Mouse (Mus musculus) right cerebral cortex, postnatal 14 days (tissue): ENCODE measurements around the gene Cryga.
"Not testable (repeated sequence)": the region's sequence is repeated elsewhere in the genome, so short reads cannot be mapped to it uniquely, and the experiment has no call there.

Source experiments
- DNase-seq: peaks from one replicate; pipeline ENCODE4 v3.0.0; 2022

Gene Cryga

DNA sequence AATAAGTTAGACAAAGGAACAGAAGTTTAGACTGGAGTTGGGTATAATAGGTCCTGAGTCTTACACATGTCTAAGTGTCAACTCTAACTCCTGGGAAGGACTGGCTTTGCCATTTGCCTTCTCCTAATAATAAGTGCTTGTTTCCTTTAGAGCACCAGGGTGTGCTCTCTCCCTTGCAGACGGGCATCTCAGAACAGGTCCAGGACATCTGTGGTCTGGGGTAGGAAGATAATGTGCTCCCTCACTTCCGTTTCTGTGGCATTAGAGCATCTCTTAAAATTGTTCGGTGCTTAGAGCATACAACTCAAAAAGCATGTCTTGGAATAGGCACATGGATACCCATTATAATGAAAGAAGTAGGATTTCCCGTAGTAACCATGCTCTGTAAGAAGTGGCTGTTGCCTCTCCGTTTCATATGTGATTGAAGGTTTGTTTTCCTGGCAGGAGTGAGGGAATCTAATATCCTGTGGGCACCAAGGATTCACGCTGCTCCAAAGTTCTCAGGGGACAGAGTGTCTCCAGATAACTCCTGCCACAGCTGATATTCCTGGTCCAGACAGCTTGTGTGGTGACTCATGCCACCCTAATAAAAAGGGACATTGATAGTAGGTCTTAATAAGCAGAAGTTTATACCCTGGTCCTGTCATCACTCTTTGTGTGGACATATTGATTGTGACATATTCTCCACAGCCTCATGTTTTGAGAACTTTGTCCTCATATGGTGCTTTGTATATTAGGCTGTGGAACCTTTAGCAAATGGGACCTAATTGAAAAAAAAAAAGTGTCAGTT, 14.4 kb downstream of the Cryga start:
- no peak for DNase-seq

DNA sequence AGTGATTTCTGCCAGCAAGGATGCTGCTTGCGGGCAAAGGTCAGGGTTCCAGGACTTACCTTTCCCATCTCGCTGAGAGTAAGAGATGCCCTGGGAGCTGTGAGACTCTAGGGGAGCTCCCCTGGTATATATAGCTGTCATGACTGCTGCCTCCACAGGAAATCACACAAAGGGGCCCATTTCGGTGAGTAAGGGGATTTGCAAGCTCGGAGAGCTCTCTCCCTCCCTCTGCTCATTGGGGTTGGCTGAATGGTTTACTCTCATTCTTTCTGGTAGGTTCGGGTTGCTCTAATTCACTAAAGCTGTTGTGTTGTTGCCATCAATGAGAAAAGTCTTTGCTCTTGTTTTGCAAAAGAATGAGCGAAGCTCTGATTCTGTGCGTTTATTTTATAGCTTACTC, 21.0 kb downstream of the Cryga start, which contains the start of gene Crygb:
Gene Crygb (minus strand): TSS at position 101 of the 400 bp plus-strand sequence.
- DNase-seq = no peak

DNA sequence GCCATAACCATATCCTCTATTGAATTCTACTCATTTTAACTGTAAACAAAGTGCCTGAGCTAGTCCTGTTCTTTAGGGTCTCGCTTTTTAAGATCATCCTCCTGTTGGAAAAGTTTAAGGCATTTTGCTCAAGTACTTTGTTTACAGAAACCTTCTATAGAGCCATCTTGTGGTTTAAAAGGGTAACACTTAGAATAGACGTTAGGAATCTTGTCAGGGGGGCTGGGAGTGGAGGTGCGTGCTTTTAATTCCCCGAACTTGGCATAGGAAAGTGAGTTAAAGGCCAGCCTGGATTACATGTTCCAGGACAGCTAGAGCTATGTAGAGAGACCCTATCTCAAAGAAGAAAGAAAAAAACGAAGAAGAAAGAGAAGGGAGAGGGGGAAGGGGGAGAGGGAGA, 27.6 kb downstream of the Cryga start:
- DNase-seq = no peak

DNA sequence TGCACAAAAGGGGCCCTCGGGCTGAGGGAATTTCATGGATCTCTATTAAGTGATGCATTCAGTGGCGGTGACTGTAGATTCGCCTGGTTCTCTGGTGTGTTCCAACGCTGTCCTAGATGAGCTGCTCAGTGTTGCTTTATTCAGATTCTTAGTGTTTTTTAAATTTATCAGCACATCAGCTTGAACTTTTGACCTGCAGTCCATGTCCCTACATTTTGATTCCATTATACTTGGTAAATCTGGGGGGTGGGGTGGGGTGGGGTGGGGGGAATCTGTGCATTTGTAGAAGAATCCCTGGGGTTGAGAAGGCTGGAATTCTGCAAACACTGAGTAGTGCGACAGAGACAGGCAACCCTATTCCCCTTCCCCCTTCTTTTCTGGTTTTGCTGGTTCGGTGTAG, 29.6 kb downstream of the Cryga start, which contains the start of gene Crygc:
Gene Crygc (minus strand): TSS at position 101 of the 400 bp plus-strand sequence.
- no peak for DNase-seq

DNA sequence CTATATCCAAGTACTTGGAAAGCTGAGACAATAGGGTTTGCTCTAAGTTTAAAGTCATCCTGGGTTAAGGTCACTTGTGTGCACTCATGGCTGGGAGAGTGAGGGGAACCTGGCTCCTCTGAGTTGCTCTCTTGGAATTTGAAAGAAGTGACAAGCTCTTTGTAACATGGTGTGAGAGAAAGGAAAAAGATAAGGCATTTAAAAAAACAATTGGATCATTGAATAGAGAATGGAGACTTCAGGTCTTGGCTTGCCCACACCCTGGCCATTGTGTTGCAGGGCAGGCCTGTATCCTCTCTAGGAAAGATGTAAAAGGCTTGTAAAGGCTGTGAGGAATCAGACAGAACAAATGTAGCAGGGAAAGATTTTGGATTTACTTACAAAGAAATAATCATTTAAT, 35.3 kb downstream of the Cryga start:
- no peak for DNase-seq

DNA sequence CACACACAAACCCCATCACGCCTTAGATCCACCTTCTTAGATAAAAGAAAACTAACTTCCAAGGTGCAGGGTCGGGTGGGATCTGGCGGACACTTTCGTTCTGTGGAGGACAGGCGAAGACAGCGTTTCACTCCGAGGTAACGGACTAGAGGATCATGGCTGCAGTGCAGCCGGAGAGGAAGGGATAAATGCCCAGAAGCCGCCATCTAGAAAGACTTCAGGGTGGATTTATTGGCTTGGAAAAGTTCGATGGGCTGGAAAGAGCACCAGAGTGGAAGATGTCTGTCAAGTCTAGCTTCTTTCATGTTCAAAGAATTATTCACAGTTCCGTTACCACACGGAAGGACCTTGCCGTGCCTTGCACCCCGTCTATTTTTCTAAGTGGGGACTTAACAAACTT, 39.0 kb downstream of the Cryga start:
- no peak for DNase-seq

DNA sequence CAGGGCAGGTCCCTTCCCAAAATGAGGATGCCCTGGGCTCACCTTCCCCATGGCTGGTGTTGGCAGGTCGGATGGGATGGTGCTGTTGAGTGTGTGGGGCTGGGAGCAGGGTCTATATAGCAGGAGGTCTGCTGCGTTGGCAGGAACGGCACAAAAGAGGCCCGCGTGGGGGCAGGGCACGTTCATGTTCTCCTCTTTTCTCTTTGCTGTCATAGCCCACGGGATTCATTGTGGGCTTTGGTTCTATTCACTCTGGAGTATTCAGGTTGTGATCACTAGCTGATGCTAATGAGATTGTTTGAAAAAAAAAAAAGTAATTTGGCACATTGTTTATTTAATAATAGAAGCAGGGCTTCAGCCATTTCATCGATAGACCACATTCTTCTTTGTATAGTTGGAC, 39.8 kb downstream of the Cryga start, which contains the start of gene Crygd:
Gene Crygd (minus strand): TSS at position 101 of the 400 bp plus-strand sequence.
- no peak for DNase-seq

DNA sequence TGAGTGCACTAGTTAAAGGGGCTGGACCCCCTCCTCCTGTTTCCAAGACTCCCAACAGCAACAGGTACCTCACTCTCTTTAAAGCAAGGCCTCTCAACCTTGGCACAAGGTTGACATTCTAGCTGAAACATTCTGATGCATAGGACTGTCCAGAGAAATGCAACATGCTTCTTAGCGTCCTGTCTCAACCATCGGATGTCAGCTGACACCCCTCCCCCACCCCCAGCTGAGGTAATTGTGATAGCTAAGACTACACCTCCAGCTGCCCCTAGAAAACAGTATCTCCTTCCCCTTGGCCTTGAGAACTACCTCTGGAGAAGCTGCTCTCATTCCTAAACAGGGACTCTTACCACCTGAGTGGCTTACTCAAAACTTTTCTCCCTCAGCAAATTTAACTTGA, 51.0 kb downstream of the Cryga start:
- DNase-seq = no peak

DNA sequence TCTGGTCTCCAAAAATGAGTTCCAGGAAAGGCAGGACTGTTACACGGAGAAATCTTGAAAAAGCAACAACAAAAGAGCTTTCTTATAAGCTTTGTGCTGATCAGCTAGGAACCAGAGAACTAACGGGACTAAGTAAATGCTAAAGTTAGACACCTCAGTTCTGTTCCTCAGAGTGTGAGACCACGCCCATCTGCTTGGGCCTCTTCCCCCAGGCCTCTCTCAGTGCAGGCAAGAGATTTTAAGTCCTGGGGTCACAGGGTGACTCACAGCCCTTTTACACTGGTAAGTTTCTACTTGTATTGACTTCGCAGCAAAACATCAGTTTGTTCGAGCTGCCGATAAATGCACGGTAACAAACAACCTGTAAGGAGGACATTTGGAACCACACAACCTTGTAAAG, 51.5 kb downstream of the Cryga start:
- no peak for DNase-seq

DNA sequence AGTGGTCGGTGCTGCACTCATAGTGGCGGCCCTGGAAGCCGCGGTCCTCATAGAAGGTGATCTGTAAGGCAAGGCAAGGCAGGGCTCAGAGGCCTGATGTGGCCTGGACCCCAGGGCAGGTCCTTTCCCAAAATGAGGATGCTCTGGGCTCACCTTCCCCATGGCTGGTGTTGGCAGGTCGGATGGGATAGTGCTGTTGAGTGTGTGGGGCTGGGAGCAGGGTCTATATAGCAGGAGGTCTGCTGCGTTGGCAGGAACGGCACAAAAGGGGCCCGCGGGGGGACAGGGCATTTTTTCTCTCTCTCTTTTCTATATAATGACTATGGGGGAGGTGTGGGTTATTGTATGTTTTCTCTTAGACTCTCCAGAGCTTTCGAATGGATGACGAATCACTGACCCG, 52.2 kb downstream of the Cryga start, which contains the start of gene Cryge:
Gene Cryge (minus strand): TSS at position 198 of the 400 bp plus-strand sequence.
- DNase-seq = not testable (repeated sequence)
